Mouse (Mus musculus) liver, postnatal 0 days (tissue): ENCODE results near the gene Pdcl. TPM values are rescaled to one million over a fixed set of nuclear protein-coding genes. Genes with fewer than 3 reads are reported as not detected.

ENCODE experiments used
- ATAC-seq: fragments of 200-750 bp; cut with Nextera tagmentation; 2 replicates; pipeline ENCODE4 v1.8.0; 2017; ENCODE audit warnings: mild to moderate bottlenecking, moderate library complexity
- DNase-seq: peaks from one replicate; pipeline ENCODE4 v3.0.0-alpha.2; 2016
- H3K27ac ChIP-seq: fragments of 300-500 bp; sonication (generic); 2 replicates; pipeline ENCODE4 v1.5.1; 2014; ENCODE audit warnings: antibody characterized with exemption, moderate library complexity, mild to moderate bottlenecking, low read depth
- H3K27me3 ChIP-seq: fragments of 300-500 bp; sonication (generic); 2 replicates; pipeline ENCODE4 v1.6.1; 2014; ENCODE audit warnings: low read length, control low read depth, mixed read lengths; ENCODE audit not compliant: insufficient read depth
- H3K36me3 ChIP-seq: fragments of 300-500 bp; sonication (generic); replicated peaks from 2 replicates; pipeline ENCODE4 v1.6.1; 2014; ENCODE audit warnings: mild to moderate bottlenecking, control low read depth, low read length, moderate library complexity, mixed read lengths; ENCODE audit not compliant: insufficient read depth
- H3K4me1 ChIP-seq: fragments of 300-500 bp; sonication (generic); 2 replicates; pipeline ENCODE4 v1.6.1; 2014; ENCODE audit warnings: antibody characterized with exemption, mild to moderate bottlenecking, control low read depth; ENCODE audit not compliant: insufficient read depth
- H3K4me2 ChIP-seq: fragments of 300-500 bp; sonication (generic); 2 replicates; pipeline ENCODE4 v1.6.1; 2014; ENCODE audit warnings: low read depth, mild to moderate bottlenecking, low read length, moderate library complexity, mixed read lengths
- H3K4me3 ChIP-seq: fragments of 300-500 bp; sonication (generic); 2 replicates; pipeline ENCODE4 v1.5.1; 2014; ENCODE audit warnings: low read depth, low read length
- H3K9ac ChIP-seq: fragments of 300-500 bp; sonication (generic); replicated peaks from 2 replicates; pipeline ENCODE4 v1.6.1; 2014; ENCODE audit warnings: mild to moderate bottlenecking, moderate library complexity
- H3K9me3 ChIP-seq: fragments of 300-500 bp; sonication (generic); 2 replicates; pipeline ENCODE4 v1.6.1; 2016; ENCODE audit warnings: mild to moderate bottlenecking, control low read depth, low read length, mixed read lengths
- CTCF ChIP-seq: sonication (generic); IDR thresholded peaks from 2 replicates; pipeline ENCODE4 v1.5.1; 2016; ENCODE audit warnings: antibody characterized with exemption, low read depth
- EP300 ChIP-seq: IDR thresholded peaks from 2 replicates; pipeline ENCODE4 v1.6.1; 2016; ENCODE audit warnings: antibody characterized with exemption, low read depth, mild to moderate bottlenecking
- WGBS: fragments of 180-500 bp; shearing (Covaris S2); extraction: QIAGEN DNeasy Blood & Tissue Kit; methylation state at CpG from one replicate; pipeline ENCODE4 v1.1.7; 2014; ENCODE audit not compliant: insufficient replicate concordance; 5-methylcytosine and 5-hydroxymethylcytosine counted together
- polyA plus RNA-seq: library from polyadenylated mRNA; unstranded; fragments of >200 nt; fragmentation: Nextera tagmentation; extraction: Ambion mirVana; gene quantifications from 2 replicates; pipeline ENCODE4 v1.2.1, GENCODE M21; 2015

Pdcl gene
- 12.7 and 13.7 TPM in 2 replicates for polyA plus RNA-seq

GRCm38 (mm10) chr2:37358633-37359540, at the start of gene Pdcl:
Pdcl (minus strand) TSS chr2:37359332.
- DNase-seq (peak; percentile 94), ATAC-seq (peak; percentile 100)
- peak within 1 kb of the TSS; percentile 91 for H3K9ac ChIP-seq
- H3K9me3 ChIP-seq, result no peaks in the 10 kb centered on the region
- H3K27ac ChIP-seq, result peak within 1 kb of the TSS; percentile 100
- H3K4me1 ChIP-seq, result 0 out of 2 replicates have a peak, but pooled peaks cover 3% of the 10 kb centered on the region
- H3K27me3 ChIP-seq, result no peaks in the 10 kb centered on the region
- TF ChIP-seq CTCF (no peak), EP300 (peak; percentile 74; the same call in 1 of the 2 replicates)
- H3K4me2 ChIP-seq, result peak within 1 kb of the TSS; percentile 82
- H3K36me3 ChIP-seq, result peaks cover 20% of the 10 kb centered on the region
- peak within 1 kb of the TSS; percentile 93 for H3K4me3 ChIP-seq
- WGBS, result under 1% methylated on average over 42 of the region's 42 CpGs

DNA sequence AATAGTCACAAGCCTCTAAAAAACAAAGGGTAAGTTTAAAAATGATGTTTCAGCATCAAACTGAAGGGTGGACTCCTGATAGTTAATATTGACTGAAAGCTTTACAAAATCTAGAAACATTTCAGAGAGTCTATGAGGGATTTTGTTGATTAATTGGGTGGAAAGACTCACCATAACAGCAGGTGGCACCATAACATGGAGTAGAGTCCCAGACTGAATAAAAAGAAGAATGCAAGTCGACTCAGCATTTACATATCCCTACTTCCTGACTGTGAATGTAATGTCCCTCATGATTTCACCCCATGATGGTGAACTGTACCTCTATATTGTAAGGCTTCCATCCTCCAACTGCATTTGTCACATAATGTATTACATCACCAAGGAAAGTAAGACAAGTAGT, 36.4 kb upstream of the Pdcl start:
- Histone ChIP-seq H3K9ac (no peak overlapping the region), H3K36me3 (peaks cover 35% of the 10 kb centered on the region), H3K9me3 (no peaks in the 10 kb centered on the region), H3K27ac (no peak overlapping the region), H3K27me3 (no peaks in the 10 kb centered on the region), H3K4me1 (no peaks in the 10 kb centered on the region), H3K4me2 (no peak overlapping the region), H3K4me3 (no peak overlapping the region)
- ATAC-seq (no peak), DNase-seq (no peak)
- no peak for TF ChIP-seq EP300
- TF ChIP-seq CTCF, result peak; percentile 46
- WGBS, result 46% methylated on average over 1 of the region's 1 CpGs

DNA sequence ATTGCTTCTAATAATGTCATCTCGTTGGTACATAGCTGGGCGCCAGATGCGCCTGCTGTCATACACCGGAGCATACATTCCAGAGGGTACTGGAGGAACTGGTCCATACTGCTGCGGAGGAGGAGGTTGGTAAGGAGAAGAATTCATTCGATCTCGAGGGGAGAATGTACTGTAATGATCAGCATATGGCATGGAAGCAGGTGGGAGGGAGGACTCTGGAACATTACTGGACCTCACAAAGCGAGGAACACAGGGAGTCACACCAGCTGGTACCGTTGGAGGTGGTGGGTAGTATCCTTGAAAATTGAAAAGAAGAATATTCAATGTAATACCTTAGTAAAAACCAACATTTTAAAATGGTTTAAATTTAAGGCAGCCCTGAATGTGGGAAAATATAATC, 23.8 kb upstream of the Pdcl start:
- DNase-seq (no peak), ATAC-seq (no peak)
- no peak overlapping the region for H3K4me3 ChIP-seq
- no peak for TF ChIP-seq EP300
- no peak for TF ChIP-seq CTCF
- H3K9me3 ChIP-seq, result no peaks in the 10 kb centered on the region
- no peaks in the 10 kb centered on the region for H3K27me3 ChIP-seq
- WGBS, result 90% methylated on average over 9 of the region's 9 CpGs
- H3K27ac ChIP-seq, result no peak overlapping the region
- no peak overlapping the region for H3K9ac ChIP-seq
- H3K4me1 ChIP-seq, result no peaks in the 10 kb centered on the region
- peaks cover 43% of the 10 kb centered on the region for H3K36me3 ChIP-seq
- H3K4me2 ChIP-seq, result no peak overlapping the region

DNA sequence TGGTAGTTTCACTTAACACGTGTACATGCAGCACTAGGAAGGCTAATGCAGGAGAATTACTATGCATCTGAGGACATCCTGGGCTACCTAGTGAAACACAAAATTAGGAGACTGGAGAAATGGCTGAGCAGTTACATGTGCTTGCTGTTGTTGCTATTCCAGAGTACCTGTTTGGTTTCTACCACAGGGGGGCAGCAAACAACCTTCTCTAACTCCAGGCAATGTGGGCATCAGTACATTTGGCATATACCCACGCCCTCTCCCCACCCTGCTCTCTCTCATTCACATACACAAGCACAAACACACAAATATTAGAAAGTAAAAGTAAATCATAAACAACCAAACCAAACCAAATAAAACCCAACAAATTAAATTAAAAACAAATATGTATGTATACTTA, 21.1 kb upstream of the Pdcl start:
- Histone ChIP-seq H3K36me3 (peaks cover 53% of the 10 kb centered on the region), H3K4me2 (no peak overlapping the region), H3K9ac (no peak overlapping the region), H3K4me1 (no peaks in the 10 kb centered on the region), H3K27me3 (no peaks in the 10 kb centered on the region), H3K4me3 (no peak overlapping the region), H3K9me3 (no peaks in the 10 kb centered on the region), H3K27ac (no peak overlapping the region)
- TF ChIP-seq EP300 (no peak), CTCF (peak; percentile 89)
- WGBS, result 60% methylated on average over 2 of the region's 2 CpGs
- ATAC-seq (no peak), DNase-seq (peak; percentile 73)

GRCm38 (mm10) chr2:37376018-37376417, 16.9 kb upstream of the Pdcl start:
- DNase-seq (no peak), ATAC-seq (no peak)
- H3K36me3 ChIP-seq, result peaks cover 36% of the 10 kb centered on the region
- H3K4me3 ChIP-seq, result no peak overlapping the region
- H3K4me2 ChIP-seq, result no peak overlapping the region
- H3K27me3 ChIP-seq, result no peaks in the 10 kb centered on the region
- H3K4me1 ChIP-seq, result no peaks in the 10 kb centered on the region
- H3K9me3 ChIP-seq, result no peaks in the 10 kb centered on the region
- 55% methylated on average over 1 of the region's 1 CpGs for WGBS
- TF ChIP-seq CTCF (no peak), EP300 (no peak)
- H3K9ac ChIP-seq, result no peak overlapping the region
- H3K27ac ChIP-seq, result no peak overlapping the region

GRCm38 (mm10) chr2:37370651-37371050, 11.5 kb upstream of the Pdcl start:
- TF ChIP-seq CTCF, result no peak
- no peak for TF ChIP-seq EP300
- no peaks in the 10 kb centered on the region for H3K9me3 ChIP-seq
- H3K4me3 ChIP-seq, result no peak overlapping the region
- H3K9ac ChIP-seq, result no peak overlapping the region
- no peaks in the 10 kb centered on the region for H3K4me1 ChIP-seq
- H3K4me2 ChIP-seq, result no peak overlapping the region
- H3K27me3 ChIP-seq, result no peaks in the 10 kb centered on the region
- H3K27ac ChIP-seq, result no peak overlapping the region
- WGBS, result 86% methylated on average over 2 of the region's 2 CpGs
- DNase-seq, result no peak
- ATAC-seq, result no peak
- peaks cover 14% of the 10 kb centered on the region for H3K36me3 ChIP-seq
